Mouse (Mus musculus) liver, embryonic 15.5 days (tissue): ENCODE data around the gene Fam205c. TPM values are rescaled to one million over a fixed set of nuclear protein-coding genes. Genes with fewer than 3 reads are reported as not detected.
"Not testable (repeated sequence)": the region's sequence is repeated elsewhere in the genome, so short reads cannot be mapped to it uniquely, and the experiment has no call there.

Experiments used
- ATAC-seq: fragments of 200-750 bp; cut with Nextera tagmentation; 2 replicates; pipeline ENCODE4 v1.8.0; 2017; ENCODE audit warnings: moderate number of reproducible peaks, mild to moderate bottlenecking, moderate library complexity; ENCODE audit not compliant: insufficient read depth
- H3K27ac ChIP-seq: fragments of 300-500 bp; sonication (generic); replicated peaks from 2 replicates; pipeline ENCODE4 v1.5.1; 2015; ENCODE audit warnings: mild to moderate bottlenecking, inconsistent platforms
- H3K27me3 ChIP-seq: fragments of 300-500 bp; sonication (generic); 2 replicates; pipeline ENCODE4 v1.6.1; 2015; ENCODE audit warnings: mild to moderate bottlenecking, inconsistent platforms
- H3K36me3 ChIP-seq: fragments of 300-500 bp; sonication (generic); replicated peaks from 2 replicates; pipeline ENCODE4 v1.6.1; 2015; ENCODE audit warnings: moderate library complexity, mild to moderate bottlenecking, inconsistent platforms
- H3K4me1 ChIP-seq: fragments of 300-500 bp; sonication (generic); replicated peaks from 2 replicates; pipeline ENCODE4 v1.6.1; 2015; ENCODE audit warnings: inconsistent platforms
- H3K4me2 ChIP-seq: fragments of 300-500 bp; sonication (generic); 2 replicates; pipeline ENCODE4 v1.6.1; 2015; ENCODE audit warnings: moderate library complexity, mild to moderate bottlenecking, inconsistent platforms
- H3K4me3 ChIP-seq: fragments of 300-500 bp; sonication (generic); replicated peaks from 2 replicates; pipeline ENCODE4 v1.5.1; 2015; ENCODE audit warnings: mild to moderate bottlenecking, inconsistent platforms
- H3K9ac ChIP-seq: fragments of 300-500 bp; sonication (generic); 2 replicates; pipeline ENCODE4 v1.6.1; 2015; ENCODE audit warnings: moderate library complexity, mild to moderate bottlenecking, inconsistent platforms
- H3K9me3 ChIP-seq: fragments of 300-500 bp; sonication (generic); replicated peaks from 2 replicates; pipeline ENCODE4 v1.6.1; 2016; ENCODE audit warnings: inconsistent platforms
- WGBS: fragments of 180-500 bp; shearing (Covaris S2); methylation state at CpG from one replicate; pipeline ENCODE4 v1.1.7; 2015; ENCODE audit warnings: mixed read lengths; ENCODE audit not compliant: insufficient replicate concordance; 5-methylcytosine and 5-hydroxymethylcytosine counted together
- polyA plus RNA-seq: library from polyadenylated mRNA; unstranded; fragments of >200 nt; fragmentation: Nextera tagmentation; extraction: Ambion mirVana; gene quantifications from 2 replicates; pipeline ENCODE4 v1.2.1, GENCODE M21; 2015

The Fam205c gene
- polyA plus RNA-seq, 1 experiment from 2014 or later = 0.35 TPM

DNA sequence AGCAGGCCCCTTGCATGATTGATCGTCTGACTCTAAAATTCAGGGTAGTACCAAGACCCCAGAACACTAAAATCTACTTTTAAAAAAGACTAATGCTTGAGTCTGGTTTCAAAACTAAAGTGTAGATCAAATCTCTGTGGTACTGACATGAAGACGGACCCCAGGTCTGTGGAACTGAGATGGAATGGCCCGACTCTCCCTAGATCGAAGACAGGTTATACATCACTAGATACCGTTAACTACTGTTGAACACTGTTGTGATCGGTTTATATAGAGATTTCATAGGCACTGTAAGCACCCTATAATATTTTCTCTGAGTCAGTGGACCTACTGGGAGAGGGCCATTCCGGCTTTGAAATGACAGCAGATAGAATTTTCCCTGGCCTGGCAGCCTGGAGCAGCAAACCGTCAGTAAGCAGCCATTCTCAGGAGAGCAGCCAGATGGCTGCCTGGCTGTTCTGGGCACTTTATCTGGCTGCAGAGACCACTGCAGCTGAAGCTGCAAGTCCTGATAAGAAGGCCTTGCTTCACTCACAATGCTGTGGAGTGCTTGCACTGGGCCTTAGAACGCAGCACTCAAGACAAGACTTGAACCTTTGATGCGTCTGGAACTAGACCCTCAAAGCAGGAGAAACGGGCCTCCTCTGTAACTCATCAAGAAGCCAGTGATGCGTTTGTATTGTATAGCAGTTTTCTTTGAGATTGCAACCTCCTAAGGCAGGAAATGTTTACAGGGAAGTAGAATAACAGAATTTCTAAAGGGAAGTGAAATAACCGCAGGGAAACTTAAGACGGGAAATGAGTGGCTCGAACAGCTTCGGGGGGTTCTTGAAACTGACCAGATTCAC is 6.0 kb upstream of the Fam205c start:
- Histone ChIP-seq H3K4me2 (peak overlapping the region; percentile 61), H3K27ac (peak overlapping the region; percentile 91), H3K9me3 (no peaks in the 10 kb centered on the region), H3K4me3 (peak overlapping the region; percentile 61), H3K4me1 (peaks cover 57% of the 10 kb centered on the region), H3K9ac (peak overlapping the region; percentile 53), H3K36me3 (no peaks in the 10 kb centered on the region), H3K27me3 (no peaks in the 10 kb centered on the region; the same call in 1 of the 2 replicates)
- ATAC-seq = peak; percentile 97
- WGBS = 24% methylated on average over 16 of the region's 16 CpGs

DNA sequence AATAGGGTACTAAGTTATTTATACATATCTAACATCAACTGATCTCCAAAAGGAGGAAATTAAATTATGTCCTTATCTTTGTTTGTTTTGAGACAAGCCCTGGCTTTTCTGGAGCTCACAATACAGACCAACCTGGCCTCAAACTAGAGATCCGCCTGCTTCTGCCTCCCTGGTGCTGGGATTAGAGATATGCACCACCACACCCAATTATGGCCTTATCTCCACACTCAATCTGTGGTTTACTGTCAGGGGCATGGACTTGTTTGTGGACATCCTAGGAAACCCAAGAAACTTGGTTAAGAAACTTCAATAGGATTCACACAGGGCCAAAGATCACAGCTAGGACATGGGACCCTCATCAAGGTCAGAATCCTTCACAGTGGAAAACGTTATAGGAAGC is 3.6 kb upstream of the Fam205c start:
- peak overlapping the region; percentile 61; the same call in 1 of the 2 replicates for H3K27ac ChIP-seq
- H3K36me3 ChIP-seq = no peaks in the 10 kb centered on the region
- H3K4me2 ChIP-seq = peak overlapping the region; percentile 5; the same call in 1 of the 2 replicates
- ATAC-seq = peak; percentile 32
- peaks cover 51% of the 10 kb centered on the region for H3K4me1 ChIP-seq
- H3K4me3 ChIP-seq = no peak overlapping the region
- H3K9ac ChIP-seq = no peak overlapping the region
- 54% methylated on average over 2 of the region's 2 CpGs for WGBS
- H3K27me3 ChIP-seq = no peaks in the 10 kb centered on the region; the same call in 1 of the 2 replicates
- no peaks in the 10 kb centered on the region for H3K9me3 ChIP-seq

DNA sequence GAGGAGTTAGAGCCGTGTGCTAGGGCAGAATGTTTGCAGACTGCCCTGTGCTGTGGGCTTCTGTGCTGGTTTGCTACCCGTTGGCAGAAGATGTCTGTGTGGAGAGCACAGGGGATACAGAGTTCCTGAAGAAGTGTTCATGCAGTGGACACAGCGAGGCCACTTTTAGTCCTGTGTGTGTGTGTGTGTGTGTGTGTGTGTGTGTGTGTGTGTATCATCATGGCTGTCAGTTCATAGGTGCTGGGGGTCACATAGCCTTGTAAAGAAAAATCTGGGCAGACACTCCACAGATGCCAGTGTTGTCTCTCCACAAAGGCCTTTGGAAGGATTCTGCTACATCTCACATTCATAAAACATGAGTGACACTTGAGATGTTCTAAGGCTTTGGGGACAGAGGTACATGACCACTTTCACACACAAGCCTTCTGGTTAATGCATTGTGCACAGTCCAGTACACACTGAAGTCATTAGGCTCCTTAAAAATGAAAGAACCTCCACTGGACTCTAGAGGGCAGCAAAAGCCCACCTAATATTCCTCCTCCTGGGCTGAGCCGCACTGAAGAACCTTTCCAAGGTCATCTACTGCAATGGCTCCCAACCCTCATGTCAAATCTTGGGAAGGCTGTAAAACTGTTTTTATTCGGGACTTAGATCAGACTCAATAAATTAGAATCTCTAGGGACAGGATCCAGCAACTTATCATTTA is 2.7 kb upstream of the Fam205c start:
- Histone ChIP-seq H3K36me3 (no peaks in the 10 kb centered on the region), H3K9me3 (no peaks in the 10 kb centered on the region), H3K9ac (no peak overlapping the region), H3K27me3 (no peaks in the 10 kb centered on the region; the same call in 1 of the 2 replicates), H3K4me2 (no peak overlapping the region), H3K27ac (0 out of 2 replicates have a peak overlapping the region, but pooled peaks have one; percentile 61), H3K4me1 (peaks cover 44% of the 10 kb centered on the region), H3K4me3 (no peak overlapping the region)
- 32% methylated on average over 5 of the region's 5 CpGs for WGBS
- peak; percentile 32; the same call in 1 of the 2 replicates for ATAC-seq

DNA sequence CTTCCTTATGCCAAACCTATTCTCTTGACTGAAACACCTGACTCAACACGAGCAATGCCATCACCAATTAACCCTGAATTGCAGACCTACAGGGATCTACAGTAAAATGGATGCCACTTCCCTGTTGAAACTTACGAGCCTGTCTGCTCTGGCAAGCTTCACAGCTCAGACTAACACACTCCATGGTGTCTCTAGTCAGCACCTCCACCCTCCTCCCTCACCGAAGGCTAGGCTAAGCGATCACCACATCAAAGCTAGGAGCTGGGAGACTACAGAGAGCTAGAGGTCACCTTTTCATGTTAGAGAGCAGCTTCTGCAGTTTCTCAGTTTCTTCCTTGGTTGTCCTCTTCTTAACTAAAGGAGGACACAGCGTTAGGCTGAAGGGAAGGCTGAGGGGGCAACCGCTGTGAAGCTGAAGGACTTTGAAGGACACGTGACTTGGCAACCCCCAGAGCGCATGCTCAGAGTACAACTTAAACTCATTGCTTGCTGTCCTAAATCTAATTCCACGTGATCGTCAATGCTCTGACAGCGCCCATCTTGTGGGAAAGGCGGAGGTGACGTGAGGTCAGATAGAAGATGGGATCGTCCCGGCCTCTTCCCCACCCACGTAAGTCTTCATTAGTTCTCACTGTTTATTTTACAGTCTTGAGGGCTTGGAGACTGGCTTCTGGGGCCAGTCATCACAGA is 1.1 kb downstream of the Fam205c start:
- ATAC-seq = no peak
- Histone ChIP-seq H3K9ac (no peak overlapping the region), H3K4me3 (no peak overlapping the region), H3K9me3 (no peaks in the 10 kb centered on the region), H3K4me1 (peaks cover 52% of the 10 kb centered on the region), H3K4me2 (no peak overlapping the region), H3K36me3 (no peaks in the 10 kb centered on the region), H3K27me3 (no peaks in the 10 kb centered on the region; the same call in 1 of the 2 replicates), H3K27ac (no peak overlapping the region)
- WGBS = 72% methylated on average over 16 of the region's 16 CpGs

DNA sequence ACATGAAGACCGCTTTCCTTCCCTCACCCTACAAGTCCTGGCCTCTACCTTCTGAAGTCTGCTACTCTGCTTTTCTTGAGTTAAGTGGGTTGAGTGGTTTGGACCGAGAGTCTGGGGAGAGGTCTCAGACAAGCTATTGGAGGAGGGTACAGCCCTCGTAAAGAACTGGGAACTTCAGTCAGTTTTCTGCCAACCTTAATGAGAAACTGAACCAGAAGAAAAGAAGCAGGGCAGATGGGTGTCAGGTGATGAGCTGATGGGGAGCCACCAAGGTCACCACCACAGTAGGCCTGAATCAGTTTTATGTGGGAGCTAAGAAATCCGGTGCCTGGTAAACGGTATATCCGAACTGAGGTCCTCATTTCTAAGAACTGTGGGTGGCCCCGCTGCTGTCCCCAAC is 1.9 kb downstream of the Fam205c start:
- Histone ChIP-seq H3K36me3 (no peaks in the 10 kb centered on the region), H3K9me3 (no peaks in the 10 kb centered on the region), H3K4me2 (no peak overlapping the region), H3K4me1 (peaks cover 52% of the 10 kb centered on the region), H3K4me3 (no peak overlapping the region), H3K9ac (no peak overlapping the region), H3K27me3 (no peaks in the 10 kb centered on the region; the same call in 1 of the 2 replicates), H3K27ac (0 out of 2 replicates have a peak overlapping the region, but pooled peaks have one; percentile 25)
- ATAC-seq = no peak
- WGBS = 87% methylated on average over 7 of the region's 7 CpGs

DNA sequence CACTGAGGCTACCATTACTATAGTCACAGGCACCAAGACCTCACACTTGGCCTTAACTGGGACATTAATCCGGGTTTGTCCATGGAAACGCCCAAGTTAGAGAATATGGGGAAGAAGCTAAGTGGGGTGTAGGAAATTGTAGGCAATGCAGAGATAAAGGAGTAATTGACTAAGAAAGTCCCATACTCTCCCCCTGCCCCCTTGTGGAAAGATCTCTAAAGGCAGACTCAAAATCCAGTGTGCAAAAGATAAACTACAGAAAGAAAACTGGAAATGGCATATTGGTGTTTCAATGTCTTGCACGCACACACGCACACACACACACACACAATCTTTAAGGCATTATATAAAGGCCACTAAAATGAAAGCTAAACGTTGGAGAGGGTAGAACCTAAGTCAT is 3.3 kb downstream of the Fam205c start:
- Histone ChIP-seq H3K9me3 (no peaks in the 10 kb centered on the region), H3K36me3 (no peaks in the 10 kb centered on the region), H3K27me3 (no peaks in the 10 kb centered on the region), H3K27ac (peak overlapping the region; percentile 51; the same call in 1 of the 2 replicates), H3K4me2 (no peak overlapping the region), H3K9ac (no peak overlapping the region; the same call in 1 of the 2 replicates), H3K4me3 (no peak overlapping the region), H3K4me1 (peaks cover 61% of the 10 kb centered on the region)
- no peak for ATAC-seq
- WGBS = 65% methylated on average over 5 of the region's 5 CpGs

DNA sequence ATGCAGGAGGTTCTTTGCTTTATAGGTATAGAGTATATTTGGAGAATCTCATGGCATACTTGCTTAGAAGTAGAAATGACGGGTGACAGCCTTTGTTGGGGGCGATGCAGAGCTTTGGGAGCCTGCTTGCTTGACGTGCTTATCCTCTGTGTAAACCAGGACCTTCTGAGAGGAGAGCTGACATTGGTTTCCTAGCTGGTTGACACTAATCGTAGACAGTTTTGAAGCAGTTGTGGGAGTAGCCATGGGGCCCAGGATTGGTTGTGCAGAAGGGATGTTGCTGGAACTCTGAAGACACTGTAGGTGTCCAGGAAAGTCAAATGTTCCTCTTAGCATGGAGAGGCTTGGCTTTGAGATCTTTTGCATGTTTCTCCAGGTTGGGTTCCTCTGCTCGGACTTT is 5.8 kb downstream of the Fam205c start:
- H3K27me3 ChIP-seq = no peaks in the 10 kb centered on the region
- H3K4me3 ChIP-seq = no peak overlapping the region
- H3K36me3 ChIP-seq = no peaks in the 10 kb centered on the region
- H3K9ac ChIP-seq = peak overlapping the region; percentile 22; the same call in 1 of the 2 replicates
- peaks cover 74% of the 10 kb centered on the region for H3K4me1 ChIP-seq
- ATAC-seq = no peak
- no peaks in the 10 kb centered on the region for H3K9me3 ChIP-seq
- 70% methylated on average over 5 of the region's 5 CpGs for WGBS
- peak overlapping the region; percentile 87 for H3K27ac ChIP-seq
- H3K4me2 ChIP-seq = peak overlapping the region; percentile 47

DNA sequence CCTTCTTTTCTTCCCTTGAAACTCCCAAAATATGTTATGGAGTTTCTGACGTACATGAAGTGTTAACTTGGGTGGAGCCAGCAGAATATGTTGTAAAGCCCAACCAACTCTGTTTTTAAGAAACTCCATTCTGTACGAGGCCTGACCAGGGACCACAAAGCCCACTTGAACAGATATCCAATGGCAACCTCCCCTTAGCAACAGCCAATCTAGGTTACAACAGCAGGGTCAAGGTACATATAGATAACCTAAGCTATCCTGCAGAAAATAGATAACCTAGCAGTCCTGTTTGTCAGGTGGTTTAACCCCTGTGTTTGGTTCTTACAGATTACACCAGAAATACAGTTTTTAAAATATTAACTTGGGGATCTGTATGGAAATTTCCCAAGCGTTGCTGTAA is 6.6 kb downstream of the Fam205c start:
- no peaks in the 10 kb centered on the region for H3K36me3 ChIP-seq
- peak; percentile 91 for ATAC-seq
- 19% methylated on average over 3 of the region's 3 CpGs for WGBS
- 0 out of 2 replicates have a peak overlapping the region, but pooled peaks have one; percentile 22 for H3K9ac ChIP-seq
- H3K9me3 ChIP-seq = no peaks in the 10 kb centered on the region
- H3K4me1 ChIP-seq = peaks cover 80% of the 10 kb centered on the region
- no peaks in the 10 kb centered on the region for H3K27me3 ChIP-seq
- H3K4me2 ChIP-seq = peak overlapping the region; percentile 47
- H3K4me3 ChIP-seq = no peak overlapping the region
- peak overlapping the region; percentile 87 for H3K27ac ChIP-seq

DNA sequence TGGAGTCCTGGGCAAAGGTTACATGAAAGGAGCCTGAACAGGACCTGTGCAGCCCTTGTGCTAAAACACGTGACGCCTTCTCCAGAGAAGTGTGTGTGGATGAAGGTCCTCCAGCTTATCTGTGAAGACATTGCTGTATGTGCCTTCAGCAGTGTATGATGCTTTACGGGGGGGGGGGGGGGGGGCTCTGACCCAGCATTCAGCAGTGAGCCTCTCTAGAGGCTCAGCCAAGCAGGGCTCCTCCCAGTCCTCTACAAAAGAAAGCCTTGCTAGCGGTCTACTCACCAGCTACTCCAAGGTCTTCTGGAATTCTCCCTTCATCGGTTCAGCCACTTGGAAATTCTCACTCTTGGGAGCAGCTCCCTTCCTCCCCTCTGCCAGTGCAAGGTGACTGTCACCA is 10.5 kb downstream of the Fam205c start:
- Histone ChIP-seq H3K27ac (peak overlapping the region; percentile 89), H3K4me1 (peaks cover 77% of the 10 kb centered on the region), H3K9ac (peak overlapping the region; percentile 47), H3K4me3 (peak overlapping the region; percentile 36), H3K4me2 (peak overlapping the region; percentile 50)
- H3K27me3 ChIP-seq, H3K36me3 ChIP-seq, H3K9me3 ChIP-seq: not testable (repeated sequence)
- WGBS = 39% methylated on average over 5 of the region's 5 CpGs
- ATAC-seq = peak; percentile 55

DNA sequence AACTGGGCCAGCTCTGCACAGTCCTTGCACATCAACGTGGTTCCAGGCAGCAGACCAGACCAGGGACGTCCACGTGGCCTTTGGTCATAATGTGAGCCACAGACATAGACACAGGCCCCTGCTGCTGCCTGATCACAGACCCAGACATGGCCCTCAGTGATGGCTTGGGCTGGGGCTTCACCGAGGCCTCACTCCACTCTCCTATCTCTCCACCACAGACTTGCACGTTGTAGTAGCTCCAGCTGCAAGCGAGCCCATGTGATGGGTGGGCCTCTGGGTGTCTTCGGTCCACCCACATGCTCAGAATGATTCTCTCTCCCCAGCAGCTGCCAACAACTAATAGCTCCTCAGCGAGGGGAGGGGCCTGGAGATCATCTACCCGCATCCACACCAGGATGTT is 13.6 kb downstream of the Fam205c start:
- ATAC-seq = peak; percentile 100
- Histone ChIP-seq H3K9ac (peak overlapping the region; percentile 61), H3K4me2 (peak overlapping the region; percentile 59), H3K4me1 (peaks cover 47% of the 10 kb centered on the region), H3K4me3 (peak overlapping the region; percentile 27; the same call in 1 of the 2 replicates), H3K27ac (peak overlapping the region; percentile 97)
- WGBS = 22% methylated on average over 9 of the region's 9 CpGs
- H3K9me3 ChIP-seq, H3K27me3 ChIP-seq, H3K36me3 ChIP-seq: not testable (repeated sequence)
